Mouse (Mus musculus) kidney, adult 2 months (tissue): ENCODE measurements around the gene Cox15.

Source experiments
- CTCF ChIP-seq: fragments of 200-500 bp; conservative IDR thresholded peaks from 2 replicates; pipeline ENCODE4 v1.5.1; 2011; ENCODE audit warnings: low read depth, mild to moderate bottlenecking, control low read depth, low read length, moderate library complexity, mixed read lengths; ENCODE audit not compliant: insufficient read depth, insufficient read length
- POLR2A ChIP-seq: fragments of 200-500 bp; IDR thresholded peaks from one replicate; pipeline ENCODE4 v1.6.1; 2011; ENCODE audit warnings: low read depth, low read length, control low read depth

DNA sequence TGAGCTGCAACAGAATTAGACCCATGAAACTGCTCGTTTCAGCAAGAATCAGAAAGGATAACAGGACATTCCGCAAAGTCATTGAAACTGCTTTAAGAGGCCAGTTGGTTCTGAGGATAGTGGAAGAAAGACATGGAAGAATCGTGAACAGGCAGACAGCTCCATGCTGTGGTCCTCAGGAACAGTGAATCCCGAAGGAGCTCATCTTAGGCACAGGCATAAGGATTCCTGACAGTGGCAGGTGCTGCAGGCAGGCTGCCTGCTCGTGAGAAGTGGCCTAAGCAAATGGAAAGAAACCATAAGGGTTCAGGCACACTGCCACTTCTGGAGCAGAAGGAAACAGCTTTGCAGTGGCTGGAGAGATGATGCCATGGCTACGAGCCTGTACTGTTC lies 53.0 kb downstream of the Cox15 start:
- TF ChIP-seq CTCF (no peak), POLR2A (no peak)
